Mouse (Mus musculus) heart, embryonic 13.5 days (tissue): ENCODE measurements around the gene Fpr3. TPM values are rescaled to one million over a fixed set of nuclear protein-coding genes. Genes with fewer than 3 reads are reported as not detected.
"Not testable (repeated sequence)": the region's sequence is repeated elsewhere in the genome, so short reads cannot be mapped to it uniquely, and the experiment has no call there.

Experiments
- ATAC-seq: fragments of 200-750 bp; cut with Nextera tagmentation; 2 replicates; pipeline ENCODE4 v1.8.0; 2017; ENCODE audit warnings: moderate TSS enrichment; ENCODE audit not compliant: insufficient number of reproducible peaks, low FRiP score, low TSS enrichment; ENCODE audit errors: extremely low read depth
- H3K27ac ChIP-seq: fragments of 300-500 bp; sonication (generic); replicated peaks from 2 replicates; pipeline ENCODE4 v1.5.1; 2015; ENCODE audit warnings: moderate library complexity, mild to moderate bottlenecking, inconsistent platforms
- H3K27me3 ChIP-seq: fragments of 300-500 bp; sonication (generic); replicated peaks from 2 replicates; pipeline ENCODE4 v1.6.1; 2015; ENCODE audit warnings: mild to moderate bottlenecking, inconsistent platforms
- H3K36me3 ChIP-seq: fragments of 300-500 bp; sonication (generic); 2 replicates; pipeline ENCODE4 v1.6.1; 2015; ENCODE audit warnings: mild to moderate bottlenecking, inconsistent platforms
- H3K4me1 ChIP-seq: fragments of 300-500 bp; sonication (generic); 2 replicates; pipeline ENCODE4 v1.6.1; 2015; ENCODE audit warnings: inconsistent platforms
- H3K4me2 ChIP-seq: fragments of 300-500 bp; sonication (generic); 2 replicates; pipeline ENCODE4 v1.6.1; 2015; ENCODE audit warnings: inconsistent platforms, mild to moderate bottlenecking, moderate library complexity
- H3K4me3 ChIP-seq: fragments of 300-500 bp; sonication (generic); 2 replicates; pipeline ENCODE4 v1.5.1; 2015; ENCODE audit warnings: moderate library complexity, mild to moderate bottlenecking, inconsistent platforms
- H3K9ac ChIP-seq: fragments of 300-500 bp; sonication (generic); 2 replicates; pipeline ENCODE4 v1.6.1; 2015; ENCODE audit warnings: inconsistent platforms, mild to moderate bottlenecking, moderate library complexity
- H3K9me3 ChIP-seq: fragments of 300-500 bp; sonication (generic); 2 replicates; pipeline ENCODE4 v1.6.1; 2016; ENCODE audit warnings: inconsistent platforms
- WGBS: fragments of 180-500 bp; shearing (Covaris S2); methylation state at CpG from one replicate; pipeline ENCODE4 v1.1.7; 2015; ENCODE audit warnings: mixed read lengths; 5-methylcytosine and 5-hydroxymethylcytosine counted together
- polyA plus RNA-seq: library from polyadenylated mRNA; unstranded; fragments of >200 nt; fragmentation: Nextera tagmentation; extraction: Ambion mirVana; gene quantifications from 2 replicates; pipeline ENCODE4 v1.2.1, GENCODE M21; 2015

Fpr3 gene
- polyA plus RNA-seq, 1 experiment from 2014 or later = not detected

GRCm38 (mm10) chr17:17889732-17890425 is 2.2 kb downstream of the Fpr3 start:
- Histone ChIP-seq H3K27me3 (no peaks in the 10 kb centered on the region), H3K9ac (no peak overlapping the region), H3K4me3 (no peak overlapping the region), H3K9me3 (no peaks in the 10 kb centered on the region), H3K27ac (no peak overlapping the region), H3K36me3 (no peaks in the 10 kb centered on the region), H3K4me1 (no peaks in the 10 kb centered on the region), H3K4me2 (no peak overlapping the region)
- WGBS = 84% methylated on average over 2 of the region's 2 CpGs
- ATAC-seq = no peak

DNA sequence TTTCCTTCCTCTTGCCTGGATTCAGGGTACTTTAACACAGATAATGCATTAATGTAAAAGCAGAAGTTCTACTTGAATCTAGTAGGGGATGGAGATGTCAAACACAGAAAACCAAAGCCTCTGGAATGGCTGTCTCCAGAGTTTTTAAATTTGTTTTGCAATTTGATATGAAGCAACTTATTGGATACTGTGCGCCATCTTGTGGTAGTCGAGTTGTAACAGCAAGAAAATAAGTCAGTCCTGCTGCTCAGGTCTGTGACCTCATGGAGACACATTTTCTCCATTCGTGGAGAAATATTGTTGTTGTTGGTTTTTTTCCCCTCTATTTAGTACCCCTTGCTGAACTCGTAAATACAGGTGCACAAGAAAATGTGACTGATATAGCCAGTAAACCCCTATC is 8.4 kb downstream of the Fpr3 start:
- ATAC-seq = no peak
- H3K9ac ChIP-seq = no peak overlapping the region
- no peaks in the 10 kb centered on the region for H3K27me3 ChIP-seq
- no peaks in the 10 kb centered on the region for H3K4me1 ChIP-seq
- 1% methylated on average over 4 of the region's 4 CpGs for WGBS
- H3K36me3 ChIP-seq = no peaks in the 10 kb centered on the region
- H3K4me3 ChIP-seq = no peak overlapping the region
- no peak overlapping the region for H3K27ac ChIP-seq
- no peak overlapping the region for H3K4me2 ChIP-seq
- H3K9me3 ChIP-seq = no peaks in the 10 kb centered on the region

GRCm38 (mm10) chr17:17899268-17899667 is 11.6 kb downstream of the Fpr3 start:
- ATAC-seq = no peak
- H3K9me3 ChIP-seq = no peaks in the 10 kb centered on the region
- 65% methylated on average over 2 of the region's 2 CpGs for WGBS

GRCm38 (mm10) chr17:17900768-17901167 is 13.1 kb downstream of the Fpr3 start:
- no peak overlapping the region for H3K9ac ChIP-seq
- H3K27me3 ChIP-seq = no peaks in the 10 kb centered on the region
- no peak for ATAC-seq
- H3K4me1 ChIP-seq = no peaks in the 10 kb centered on the region
- no peaks in the 10 kb centered on the region for H3K36me3 ChIP-seq
- H3K9me3 ChIP-seq = no peaks in the 10 kb centered on the region
- WGBS = 73% methylated on average over 1 of the region's 1 CpGs
- no peak overlapping the region for H3K27ac ChIP-seq
- no peak overlapping the region for H3K4me2 ChIP-seq
- H3K4me3 ChIP-seq = no peak overlapping the region

More at GRCm38 (mm10) chr17:17899268-17899667, 11.6 kb downstream of the Fpr3 start:
- H3K4me2 ChIP-seq = no peak overlapping the region
- H3K9ac ChIP-seq = no peak overlapping the region
- H3K4me3 ChIP-seq = no peak overlapping the region
- H3K27ac ChIP-seq = no peak overlapping the region
- H3K4me1 ChIP-seq = no peaks in the 10 kb centered on the region
- H3K27me3 ChIP-seq = no peaks in the 10 kb centered on the region
- H3K36me3 ChIP-seq = no peaks in the 10 kb centered on the region

GRCm38 (mm10) chr17:17909636-17910421 is 22.2 kb downstream of the Fpr3 start:
- WGBS = 16% methylated on average over 51 of the region's 51 CpGs
- peak; percentile 87 for ATAC-seq

DNA sequence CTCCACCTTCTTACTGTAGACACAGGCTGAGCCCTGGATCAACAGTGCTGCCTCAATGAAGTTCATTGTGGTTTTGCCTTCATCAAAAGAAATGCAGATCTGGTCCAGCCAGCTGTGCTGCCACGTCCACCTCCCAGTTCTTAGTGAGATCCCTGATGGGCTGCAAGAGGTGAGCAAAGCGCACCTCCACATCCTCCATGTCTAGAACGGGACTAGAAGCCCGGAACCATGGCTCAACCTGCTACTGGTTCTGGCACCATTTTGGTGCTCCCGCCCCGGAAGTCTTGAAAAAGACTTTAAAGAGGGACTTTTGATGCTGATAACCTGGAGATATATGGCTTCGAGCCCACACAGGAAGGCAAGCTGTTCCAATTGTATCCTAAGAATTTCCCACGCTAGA is 25.0 kb downstream of the Fpr3 start:
- not testable (repeated sequence) for H3K4me2 ChIP-seq, ATAC-seq, H3K9me3 ChIP-seq, H3K4me3 ChIP-seq, H3K4me1 ChIP-seq, H3K27ac ChIP-seq, H3K9ac ChIP-seq, H3K36me3 ChIP-seq
- 72% methylated on average over 8 of the region's 8 CpGs for WGBS
- peaks cover 10% of the 10 kb centered on the region; the same call in 1 of the 2 replicates for H3K27me3 ChIP-seq

More at GRCm38 (mm10) chr17:17909636-17910421, 22.2 kb downstream of the Fpr3 start:
- Histone ChIP-seq H3K9me3 (no peaks in the 10 kb centered on the region), H3K4me2 (peak overlapping the region; percentile 81), H3K9ac (peak overlapping the region; percentile 80), H3K4me1 (0 out of 2 replicates have a peak, but pooled peaks cover 3% of the 10 kb centered on the region), H3K4me3 (peak overlapping the region; percentile 63), H3K36me3 (no peaks in the 10 kb centered on the region), H3K27me3 (peaks cover 10% of the 10 kb centered on the region; the same call in 1 of the 2 replicates), H3K27ac (no peak overlapping the region)

DNA sequence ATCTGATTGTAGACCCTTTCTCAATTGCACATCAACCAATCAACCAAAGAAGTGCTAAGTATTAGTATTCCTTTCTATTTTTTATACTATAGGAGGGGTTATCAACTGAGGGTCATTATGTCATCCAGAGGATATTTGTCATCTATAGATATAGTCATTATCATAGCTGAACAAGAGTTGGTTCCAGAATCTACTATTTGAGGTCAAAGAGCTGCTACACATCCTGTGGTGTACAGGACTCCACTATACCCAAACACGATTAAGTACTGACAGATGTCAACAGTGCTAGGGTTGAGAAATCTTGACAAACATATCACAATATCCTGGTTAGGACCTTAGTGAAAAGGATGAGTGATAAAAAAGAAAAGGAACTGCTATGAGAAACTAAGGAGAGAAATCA is 29.7 kb downstream of the Fpr3 start:
- H3K27me3 ChIP-seq = no peaks in the 10 kb centered on the region
- H3K4me1 ChIP-seq = no peaks in the 10 kb centered on the region
- no peaks in the 10 kb centered on the region for H3K9me3 ChIP-seq
- H3K9ac ChIP-seq = no peak overlapping the region
- no peak for ATAC-seq
- 69% methylated on average over 1 of the region's 1 CpGs for WGBS
- no peaks in the 10 kb centered on the region for H3K36me3 ChIP-seq
- H3K27ac ChIP-seq = no peak overlapping the region
- H3K4me3 ChIP-seq = no peak overlapping the region
- H3K4me2 ChIP-seq = no peak overlapping the region

DNA sequence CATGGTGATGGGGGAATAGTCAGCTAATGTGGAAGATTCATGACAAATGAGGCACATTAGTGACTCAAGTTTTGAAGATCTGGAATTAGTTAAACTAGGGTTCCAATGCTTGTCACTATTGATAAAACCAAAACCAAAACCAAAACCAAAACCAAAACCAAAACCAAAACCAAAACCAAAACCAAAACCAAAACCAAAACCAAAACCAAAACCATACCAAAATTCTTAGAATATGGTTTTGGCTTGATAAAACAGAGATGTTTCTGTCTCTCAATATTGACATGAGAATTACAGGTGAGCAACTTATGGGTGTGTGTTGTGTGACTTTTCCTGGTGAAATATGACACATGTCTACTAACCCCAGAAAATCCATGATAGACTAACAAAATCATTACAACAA is 30.1 kb downstream of the Fpr3 start:
- Histone ChIP-seq H3K27ac (no peak overlapping the region), H3K4me3 (no peak overlapping the region), H3K9ac (no peak overlapping the region), H3K36me3 (no peaks in the 10 kb centered on the region), H3K27me3 (no peaks in the 10 kb centered on the region), H3K4me1 (no peaks in the 10 kb centered on the region), H3K9me3 (no peaks in the 10 kb centered on the region), H3K4me2 (no peak overlapping the region)
- no peak for ATAC-seq

DNA sequence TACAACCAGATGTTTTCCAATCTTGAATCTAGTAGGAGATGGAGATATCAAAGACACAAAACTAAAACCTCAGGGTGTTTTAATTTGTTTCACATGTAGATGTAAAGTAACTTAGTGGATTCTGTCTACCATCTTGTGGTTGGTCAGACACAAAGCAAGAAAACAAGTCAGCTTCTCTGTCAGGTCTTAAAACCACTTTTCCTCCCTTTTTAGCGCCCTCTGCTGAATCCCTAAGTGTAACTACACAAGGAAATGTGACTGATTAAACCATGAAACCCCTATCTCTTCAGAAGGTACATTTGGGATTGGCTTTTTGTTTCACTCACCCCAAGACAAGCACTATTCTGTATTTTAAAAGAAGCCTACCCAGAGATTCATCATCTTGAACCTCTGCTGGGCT is 85.8 kb downstream of the Fpr3 start:
- Histone ChIP-seq H3K4me2 (no peak overlapping the region), H3K4me3 (no peak overlapping the region), H3K36me3 (no peaks in the 10 kb centered on the region), H3K9me3 (peaks cover 15% of the 10 kb centered on the region), H3K9ac (no peak overlapping the region), H3K27me3 (no peaks in the 10 kb centered on the region), H3K4me1 (no peaks in the 10 kb centered on the region), H3K27ac (no peak overlapping the region)
- no peak for ATAC-seq
- 0% methylated on average over 1 of the region's 1 CpGs for WGBS

DNA sequence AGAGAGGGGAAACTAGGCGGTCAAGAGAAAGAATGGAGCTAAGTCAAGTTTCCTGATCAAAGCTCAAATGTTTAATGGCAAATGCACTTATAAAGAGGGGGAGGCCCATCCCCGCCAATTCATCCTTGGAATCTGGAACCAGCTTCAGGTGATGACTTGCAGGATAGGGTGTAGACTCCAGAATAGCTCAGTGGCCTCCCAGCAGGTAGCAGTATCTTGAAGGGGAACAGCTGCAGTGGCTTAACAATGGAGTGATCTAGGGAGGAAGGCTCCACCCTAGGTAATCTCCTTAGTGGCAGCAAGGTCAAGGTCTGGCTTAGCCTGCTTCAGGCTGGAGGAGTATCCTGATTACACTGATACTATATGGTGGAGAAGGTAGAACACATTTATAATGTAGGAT is 93.6 kb downstream of the Fpr3 start:
- H3K4me2 ChIP-seq, H3K36me3 ChIP-seq, H3K4me3 ChIP-seq, H3K27ac ChIP-seq, H3K27me3 ChIP-seq, H3K4me1 ChIP-seq, H3K9ac ChIP-seq, ATAC-seq: not testable (repeated sequence)
- WGBS = 80% methylated on average over 2 of the region's 2 CpGs
- peaks cover 13% of the 10 kb centered on the region for H3K9me3 ChIP-seq

DNA sequence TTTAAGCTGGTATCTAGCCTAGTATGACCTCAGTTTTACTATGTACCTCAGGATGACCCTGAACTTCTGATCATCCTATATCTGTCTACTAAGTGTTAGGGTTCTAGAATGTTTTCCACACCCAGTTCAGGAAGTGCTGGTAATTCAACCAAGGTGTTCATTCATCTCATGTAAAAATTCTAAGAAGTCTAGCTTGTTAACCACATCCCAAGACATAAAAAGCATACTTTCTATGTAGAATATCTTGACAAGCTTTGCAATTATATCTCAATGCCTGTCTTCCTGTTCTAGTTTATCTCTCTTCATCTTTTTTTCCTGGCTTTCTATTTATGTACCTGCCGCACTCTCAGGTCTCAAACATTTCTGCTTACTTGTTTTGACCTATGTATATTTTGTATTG is 117.1 kb downstream of the Fpr3 start:
- H3K4me3 ChIP-seq = no peak overlapping the region
- WGBS = 91% methylated on average over 1 of the region's 1 CpGs
- no peaks in the 10 kb centered on the region for H3K4me1 ChIP-seq
- no peak overlapping the region for H3K4me2 ChIP-seq
- no peak overlapping the region for H3K9ac ChIP-seq
- H3K36me3 ChIP-seq = no peaks in the 10 kb centered on the region
- H3K27ac ChIP-seq = no peak overlapping the region
- no peaks in the 10 kb centered on the region for H3K27me3 ChIP-seq
- 0 out of 2 replicates have a peak, but pooled peaks cover 6% of the 10 kb centered on the region for H3K9me3 ChIP-seq
- ATAC-seq = no peak
